ENCODE assay signal across 18 mouse cellular contexts in genomic region chr16:87511706-87512105, GRCm38 (mm10). TPM values are rescaled to one million over a fixed set of nuclear protein-coding genes. Genes with fewer than 3 reads are reported as not detected.
"Had no signal": no experiment of that assay in that cellular context is flagged by ENCODE, and none has a peak within 500 bp of the region (broad histone marks: within the 10 kb centered on the region; RNA-seq: fewer than 3 reads in every experiment).

No protein-coding gene starts in this region.

- ATAC-seq: midbrain, embryonic 16.5 days had no signal

- DNase-seq: lung, adult 18-20 months; lung, embryonic 14.5 days; lung, postnatal 10 days; lung, postnatal 4 days; midbrain, embryonic 14.5 days; right cerebral cortex, postnatal 14 days; thymus, adult 2 months; thymus, postnatal 25 days; thymus, postnatal 4 days had no signal

- H3K4me2 ChIP-seq: lung, embryonic 14.5 days; midbrain, embryonic 12.5 days; neural tube, embryonic 13.5 days; neural tube, embryonic 15.5 days; stomach, embryonic 15.5 days had no signal

- H3K27me3 ChIP-seq: midbrain, embryonic 12.5 days; neural tube, embryonic 13.5 days; neural tube, embryonic 15.5 days; stomach, embryonic 15.5 days had no signal

- H3K36me3 ChIP-seq: midbrain, embryonic 10.5 days; midbrain, embryonic 12.5 days; neural tube, embryonic 13.5 days; neural tube, embryonic 15.5 days; stomach, embryonic 15.5 days had no signal

- H3K4me1 ChIP-seq: midbrain, embryonic 12.5 days had no signal

- H3K27ac ChIP-seq: midbrain, embryonic 10.5 days; midbrain, embryonic 12.5 days; neural tube, embryonic 13.5 days; neural tube, embryonic 15.5 days; stomach, embryonic 15.5 days; stomach, postnatal 0 days had no signal

- H3K9ac ChIP-seq: lung, embryonic 14.5 days; midbrain, embryonic 12.5 days; neural tube, embryonic 13.5 days; neural tube, embryonic 15.5 days; stomach, embryonic 15.5 days had no signal

- H3K4me3 ChIP-seq: midbrain, embryonic 10.5 days; midbrain, embryonic 12.5 days; myocyte; neural tube, embryonic 13.5 days; neural tube, embryonic 15.5 days; stomach, embryonic 15.5 days had no signal

- H3K9me3 ChIP-seq: midbrain, embryonic 10.5 days; midbrain, embryonic 12.5 days; neural tube, embryonic 13.5 days; neural tube, embryonic 15.5 days; stomach, embryonic 15.5 days had no signal

RNA-seq across cellular contexts. Expression of gene Map3k7cl, which starts 41.4 kb away (rescaled TPM):
- polyA plus RNA-seq: midbrain, embryonic 10.5 days; midbrain, embryonic 12.5 days; midbrain, embryonic 14.5 days; midbrain, embryonic 16.5 days; neural tube, embryonic 11.5 days; neural tube, embryonic 13.5 days had no signal
